In the genomic region with DNA sequence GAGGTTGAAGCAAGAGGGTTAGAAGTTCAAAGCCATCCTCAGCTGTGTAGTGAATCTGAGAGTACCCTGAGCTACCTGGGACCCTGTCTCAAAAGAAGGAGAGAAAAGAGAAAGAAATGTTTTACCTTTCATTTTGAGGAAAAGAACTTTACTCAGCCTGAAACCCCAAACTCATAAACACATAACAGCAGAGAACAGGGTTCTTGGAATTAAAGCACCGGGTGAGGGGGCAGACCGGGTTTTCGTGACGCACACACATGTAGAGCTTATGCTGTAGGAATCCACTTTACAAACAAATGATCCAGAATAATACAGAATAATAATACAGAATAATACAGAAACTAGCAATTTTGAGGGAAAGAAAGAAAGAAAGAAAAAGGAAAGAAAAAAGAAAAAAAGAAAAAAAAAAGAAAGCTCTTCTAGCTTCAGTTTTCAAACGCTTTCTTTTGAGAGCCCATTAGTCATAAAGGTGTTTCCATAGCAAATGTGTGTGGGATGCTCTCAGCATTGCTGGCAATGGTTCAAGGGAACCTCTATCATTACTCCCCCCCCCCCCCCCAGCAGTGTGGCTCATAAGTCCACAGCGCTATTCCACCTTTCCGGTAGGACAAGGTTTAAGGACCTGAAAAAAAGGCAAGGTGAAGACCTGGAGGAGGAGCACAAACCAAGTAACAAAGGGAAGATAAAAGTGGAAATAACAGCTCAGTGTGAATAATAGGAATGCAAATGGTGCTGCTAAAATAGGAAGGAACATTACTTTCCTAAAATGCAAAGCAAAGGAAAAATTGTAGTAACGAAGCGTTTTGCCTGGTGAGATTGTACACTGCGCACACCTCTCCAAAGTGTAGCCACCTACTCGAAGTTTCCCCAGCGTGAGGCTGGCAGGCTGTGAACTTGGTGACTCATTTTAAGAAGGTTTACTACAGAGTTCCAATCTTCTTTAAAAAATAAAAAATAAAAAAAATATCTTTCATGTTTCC, we compare ENCODE assay signal across 23 mouse cellular contexts.
DNase-seq lines count a peak whose midpoint lies in the region; ATAC-seq and TF ChIP-seq lines count a peak whose summit lies in the region.
"Had no signal": no experiment of that assay in that cellular context is flagged by ENCODE, and none has a peak within 500 bp of the region (broad histone marks: within the 10 kb centered on the region; RNA-seq: fewer than 3 reads in every experiment).

No protein-coding gene starts in this region.

- no peaks in the 10 kb centered on the region for H3K36me3 ChIP-seq in midbrain, embryonic 11.5 days (ENCODE audit: control insufficient read depth, insufficient read depth, low read length)
- H3K36me3 ChIP-seq in midbrain, postnatal 0 days (ENCODE audit: insufficient read depth, low read length), result no peaks in the 10 kb centered on the region
- H3K36me3 ChIP-seq in midbrain, embryonic 16.5 days (ENCODE audit: control insufficient read depth, insufficient read depth, low read length), result no peaks in the 10 kb centered on the region
- no peaks in the 10 kb centered on the region for H3K36me3 ChIP-seq in forebrain, embryonic 11.5 days (ENCODE audit: control insufficient read depth, insufficient read depth, low read length)
- H3K36me3 ChIP-seq: limb, embryonic 10.5 days; midbrain, embryonic 15.5 days; stomach, embryonic 15.5 days had no signal

- WGBS in midbrain, embryonic 11.5 days, result 89% methylated on average over 12 of the region's 12 CpGs
- 89% methylated on average over 12 of the region's 12 CpGs for WGBS in midbrain, postnatal 0 days
- 88% methylated on average over 12 of the region's 12 CpGs for WGBS in midbrain, embryonic 16.5 days
- 90% methylated on average over 12 of the region's 12 CpGs for WGBS in forebrain, embryonic 11.5 days

- H3K27me3 ChIP-seq in midbrain, embryonic 11.5 days (ENCODE audit: control insufficient read depth, insufficient read depth, low read length), result no peaks in the 10 kb centered on the region
- H3K27me3 ChIP-seq in midbrain, postnatal 0 days (ENCODE audit: insufficient read depth, low read length), result no peaks in the 10 kb centered on the region
- no peaks in the 10 kb centered on the region for H3K27me3 ChIP-seq in midbrain, embryonic 16.5 days (ENCODE audit: control insufficient read depth, insufficient read depth, low read depth, low read length)
- H3K27me3 ChIP-seq in forebrain, embryonic 11.5 days (ENCODE audit: control insufficient read depth, insufficient read depth, low read length), result no peaks in the 10 kb centered on the region
- H3K27me3 ChIP-seq: midbrain, embryonic 15.5 days; stomach, embryonic 15.5 days had no signal

- TF ChIP-seq CTCF in midbrain, postnatal 0 days (IDR thresholded peaks at IDR 0.05), result no peak

- no peak overlapping the region for H3K4me2 ChIP-seq in midbrain, embryonic 11.5 days
- no peak overlapping the region for H3K4me2 ChIP-seq in midbrain, postnatal 0 days (ENCODE audit: low read depth, low read length, poor library complexity, severe bottlenecking)
- no peak overlapping the region for H3K4me2 ChIP-seq in midbrain, embryonic 16.5 days (ENCODE audit: low read length)
- no peak overlapping the region for H3K4me2 ChIP-seq in forebrain, embryonic 11.5 days (ENCODE audit: low read depth, low read length, severe bottlenecking)
- H3K4me2 ChIP-seq: midbrain, embryonic 15.5 days; stomach, embryonic 15.5 days had no signal

- no peak overlapping the region for H3K9ac ChIP-seq in midbrain, embryonic 11.5 days (ENCODE audit: low read length)
- H3K9ac ChIP-seq in midbrain, postnatal 0 days (replicated peaks; ENCODE audit: low read length, poor library complexity, severe bottlenecking), result no peak overlapping the region
- no peak overlapping the region for H3K9ac ChIP-seq in midbrain, embryonic 16.5 days (ENCODE audit: low read depth, low read length)
- H3K9ac ChIP-seq in forebrain, embryonic 11.5 days (ENCODE audit: low read length), result no peak overlapping the region
- H3K9ac ChIP-seq: liver, postnatal 0 days; midbrain, embryonic 15.5 days; stomach, embryonic 15.5 days had no signal

- ATAC-seq in midbrain, embryonic 11.5 days (ENCODE audit: low FRiP score), result no peak
- ATAC-seq in midbrain, postnatal 0 days (ENCODE audit: low FRiP score), result no peak
- peak; percentile 49 for ATAC-seq in inflammation-experienced regulatory T-cells, adult 6 months
- no peak for ATAC-seq in midbrain, embryonic 16.5 days
- ATAC-seq in forebrain, embryonic 11.5 days (replicated peaks; ENCODE audit: low FRiP score), result no peak
- ATAC-seq: forebrain, embryonic 14.5 days; hindbrain, postnatal 0 days; liver, postnatal 0 days; midbrain, embryonic 15.5 days had no signal

- peaks cover 5% of the 10 kb centered on the region; the same call in 1 of the 2 replicates for H3K4me1 ChIP-seq in midbrain, embryonic 11.5 days (ENCODE audit: control insufficient read depth, insufficient read depth, low read length)
- no peaks in the 10 kb centered on the region for H3K4me1 ChIP-seq in midbrain, postnatal 0 days (ENCODE audit: insufficient read depth, low read length)
- H3K4me1 ChIP-seq in midbrain, embryonic 16.5 days (ENCODE audit: control insufficient read depth, insufficient read depth, low read length), result 0 out of 2 replicates have a peak, but pooled peaks cover 1% of the 10 kb centered on the region
- peaks cover 5% of the 10 kb centered on the region; the same call in 1 of the 2 replicates for H3K4me1 ChIP-seq in forebrain, embryonic 11.5 days (replicated peaks; ENCODE audit: control insufficient read depth, insufficient read depth, low read length)

- H3K27ac ChIP-seq in midbrain, embryonic 11.5 days (ENCODE audit: low read depth, low read length), result no peak overlapping the region
- H3K27ac ChIP-seq in midbrain, postnatal 0 days (ENCODE audit: low read depth, low read length), result no peak overlapping the region
- no peak overlapping the region for H3K27ac ChIP-seq in midbrain, embryonic 16.5 days (ENCODE audit: low read length)
- no peak overlapping the region for H3K27ac ChIP-seq in forebrain, embryonic 11.5 days (ENCODE audit: low read depth, low read length)
- H3K27ac ChIP-seq: gastrocnemius, adult 2 months; hindbrain, postnatal 0 days; limb, embryonic 10.5 days; midbrain, embryonic 15.5 days; stomach, embryonic 15.5 days had no signal

- no peak overlapping the region for H3K4me3 ChIP-seq in midbrain, embryonic 11.5 days (ENCODE audit: low read depth, low read length)
- no peak overlapping the region for H3K4me3 ChIP-seq in midbrain, postnatal 0 days (ENCODE audit: low read depth, low read length)
- H3K4me3 ChIP-seq in midbrain, embryonic 16.5 days (ENCODE audit: low read depth, low read length), result no peak overlapping the region
- H3K4me3 ChIP-seq in forebrain, embryonic 11.5 days (ENCODE audit: low read depth, low read length), result no peak overlapping the region
- H3K4me3 ChIP-seq: erythroblast, embryonic 14.5 days; gastrocnemius, adult 2 months; limb, embryonic 10.5 days; midbrain, embryonic 15.5 days; stomach, embryonic 15.5 days had no signal

- DNase-seq in midbrain, embryonic 11.5 days (ENCODE audit: low spot score, missing footprints), result peak; percentile 33
- DNase-seq in midbrain, postnatal 0 days (ENCODE audit: low spot score), result no peak
- peak; percentile 24 for DNase-seq in NIH3T3 (ENCODE audit: low read depth)
- peak; percentile 31 for DNase-seq in right cerebral cortex, postnatal 25 days
- no peak for DNase-seq in spleen, postnatal 36 days (ENCODE audit: low spot score in 2 of 2)
- DNase-seq in forebrain, embryonic 11.5 days (ENCODE audit: low spot score), result no peak
- DNase-seq: cerebellum, adult 8-10 months; gastrocnemius, adult 2 months; heart, adult 18-20 months; kidney, adult 2 months; kidney, postnatal 10 days; liver, postnatal 0 days; lung, postnatal 14 days; retina, postnatal 1 day; thymus, adult 2 months had no signal

- no peaks in the 10 kb centered on the region for H3K9me3 ChIP-seq in midbrain, embryonic 11.5 days (ENCODE audit: control insufficient read depth, low read length)
- H3K9me3 ChIP-seq in midbrain, postnatal 0 days (ENCODE audit: low read length), result no peaks in the 10 kb centered on the region
- no peaks in the 10 kb centered on the region for H3K9me3 ChIP-seq in midbrain, embryonic 16.5 days (replicated peaks; ENCODE audit: control insufficient read depth, low read length, poor library complexity, severe bottlenecking)
- H3K9me3 ChIP-seq in forebrain, embryonic 11.5 days (ENCODE audit: control insufficient read depth, low read length), result no peaks in the 10 kb centered on the region
- H3K9me3 ChIP-seq: limb, embryonic 10.5 days; midbrain, embryonic 15.5 days; stomach, embryonic 15.5 days had no signal

Comparison
In these comparisons a context has a peak if more than half of its experiments do, and no peak if none do; other contexts are left out.
1. DNase-seq: peak in midbrain, embryonic 11.5 days (single experiment), NIH3T3 (single experiment) and right cerebral cortex, postnatal 25 days (single experiment); none in midbrain, postnatal 0 days (single experiment), spleen, postnatal 36 days (0 of 2) and forebrain, embryonic 11.5 days (single experiment).